Mouse (Mus musculus) liver, postnatal 0 days (tissue): Measurements from ENCODE around the gene Mgst3. TPM values are rescaled to one million over a fixed set of nuclear protein-coding genes. Genes with fewer than 3 reads are reported as not detected.

Experiments used
- ATAC-seq: fragments of 200-750 bp; cut with Nextera tagmentation; 2 replicates; pipeline ENCODE4 v1.8.0; 2017; ENCODE audit warnings: mild to moderate bottlenecking, moderate library complexity
- DNase-seq: peaks from one replicate; pipeline ENCODE4 v3.0.0-alpha.2; 2016
- H3K27ac ChIP-seq: fragments of 300-500 bp; sonication (generic); 2 replicates; pipeline ENCODE4 v1.5.1; 2014; ENCODE audit warnings: antibody characterized with exemption, moderate library complexity, mild to moderate bottlenecking, low read depth
- H3K27me3 ChIP-seq: fragments of 300-500 bp; sonication (generic); 2 replicates; pipeline ENCODE4 v1.6.1; 2014; ENCODE audit warnings: low read length, control low read depth, mixed read lengths; ENCODE audit not compliant: insufficient read depth
- H3K36me3 ChIP-seq: fragments of 300-500 bp; sonication (generic); replicated peaks from 2 replicates; pipeline ENCODE4 v1.6.1; 2014; ENCODE audit warnings: mild to moderate bottlenecking, control low read depth, low read length, moderate library complexity, mixed read lengths; ENCODE audit not compliant: insufficient read depth
- H3K4me1 ChIP-seq: fragments of 300-500 bp; sonication (generic); 2 replicates; pipeline ENCODE4 v1.6.1; 2014; ENCODE audit warnings: antibody characterized with exemption, mild to moderate bottlenecking, control low read depth; ENCODE audit not compliant: insufficient read depth
- H3K4me2 ChIP-seq: fragments of 300-500 bp; sonication (generic); 2 replicates; pipeline ENCODE4 v1.6.1; 2014; ENCODE audit warnings: low read depth, mild to moderate bottlenecking, low read length, moderate library complexity, mixed read lengths
- H3K4me3 ChIP-seq: fragments of 300-500 bp; sonication (generic); 2 replicates; pipeline ENCODE4 v1.5.1; 2014; ENCODE audit warnings: low read depth, low read length
- H3K9ac ChIP-seq: fragments of 300-500 bp; sonication (generic); replicated peaks from 2 replicates; pipeline ENCODE4 v1.6.1; 2014; ENCODE audit warnings: mild to moderate bottlenecking, moderate library complexity
- H3K9me3 ChIP-seq: fragments of 300-500 bp; sonication (generic); 2 replicates; pipeline ENCODE4 v1.6.1; 2016; ENCODE audit warnings: mild to moderate bottlenecking, control low read depth, low read length, mixed read lengths
- CTCF ChIP-seq: sonication (generic); IDR thresholded peaks from 2 replicates; pipeline ENCODE4 v1.5.1; 2016; ENCODE audit warnings: antibody characterized with exemption, low read depth
- EP300 ChIP-seq: IDR thresholded peaks from 2 replicates; pipeline ENCODE4 v1.6.1; 2016; ENCODE audit warnings: antibody characterized with exemption, low read depth, mild to moderate bottlenecking
- WGBS: fragments of 180-500 bp; shearing (Covaris S2); extraction: QIAGEN DNeasy Blood & Tissue Kit; methylation state at CpG from one replicate; pipeline ENCODE4 v1.1.7; 2014; ENCODE audit not compliant: insufficient replicate concordance; 5-methylcytosine and 5-hydroxymethylcytosine counted together
- polyA plus RNA-seq: library from polyadenylated mRNA; unstranded; fragments of >200 nt; fragmentation: Nextera tagmentation; extraction: Ambion mirVana; gene quantifications from 2 replicates; pipeline ENCODE4 v1.2.1, GENCODE M21; 2015

Mgst3 gene
- polyA plus RNA-seq, 1 experiment from 2014 or later: 163 TPM

- no peak for ATAC-seq
- WGBS: 61% methylated on average over 4 of the region's 4 CpGs
- H3K27ac ChIP-seq: no peak overlapping the region
- H3K4me3 ChIP-seq: no peak overlapping the region
- H3K4me2 ChIP-seq: no peak overlapping the region
- no peaks in the 10 kb centered on the region for H3K9me3 ChIP-seq
- TF ChIP-seq CTCF (no peak), EP300 (no peak)
- H3K27me3 ChIP-seq: 0 out of 2 replicates have a peak, but pooled peaks cover 14% of the 10 kb centered on the region
- no peak overlapping the region for H3K9ac ChIP-seq
- no peaks in the 10 kb centered on the region for H3K4me1 ChIP-seq
- DNase-seq: no peak
- H3K36me3 ChIP-seq: no peaks in the 10 kb centered on the region
Observed at GRCm38 (mm10) chr1:167409601-167410000, 16.0 kb upstream of the Mgst3 start.

GRCm38 (mm10) chr1:167405237-167405636 lies 11.6 kb upstream of the Mgst3 start:
- Histone ChIP-seq H3K36me3 (no peaks in the 10 kb centered on the region), H3K4me3 (no peak overlapping the region), H3K9ac (no peak overlapping the region), H3K9me3 (no peaks in the 10 kb centered on the region), H3K4me2 (no peak overlapping the region), H3K27me3 (0 out of 2 replicates have a peak, but pooled peaks cover 7% of the 10 kb centered on the region), H3K27ac (no peak overlapping the region), H3K4me1 (no peaks in the 10 kb centered on the region)
- DNase-seq (no peak), ATAC-seq (no peak)
- WGBS: 68% methylated on average over 4 of the region's 4 CpGs
- no peak for TF ChIP-seq EP300
- no peak for TF ChIP-seq CTCF

- no peaks in the 10 kb centered on the region for H3K36me3 ChIP-seq
- no peaks in the 10 kb centered on the region for H3K27me3 ChIP-seq
- H3K4me2 ChIP-seq: peak overlapping the region; percentile 88
- H3K4me1 ChIP-seq: peaks cover 33% of the 10 kb centered on the region
- H3K9me3 ChIP-seq: no peaks in the 10 kb centered on the region
- TF ChIP-seq CTCF: no peak; the same call in 1 of the 2 replicates
- TF ChIP-seq EP300: no peak
- DNase-seq: no peak
- H3K9ac ChIP-seq: peak overlapping the region; percentile 65
- ATAC-seq: peak; percentile 42
- under 1% methylated on average over 15 of the region's 15 CpGs for WGBS
- H3K27ac ChIP-seq: peak overlapping the region; percentile 63
- peak overlapping the region; percentile 67 for H3K4me3 ChIP-seq
Observed at GRCm38 (mm10) chr1:167393281-167393680, 360 bp downstream of the Mgst3 start.

GRCm38 (mm10) chr1:167392687-167393086 lies 954 bp downstream of the Mgst3 start:
- Histone ChIP-seq H3K4me1 (peaks cover 39% of the 10 kb centered on the region), H3K27ac (peak overlapping the region; percentile 63), H3K4me2 (peak overlapping the region; percentile 88), H3K9me3 (no peaks in the 10 kb centered on the region), H3K36me3 (no peaks in the 10 kb centered on the region), H3K4me3 (peak overlapping the region; percentile 67), H3K9ac (peak overlapping the region; percentile 65), H3K27me3 (no peaks in the 10 kb centered on the region)
- ATAC-seq (peak; percentile 26), DNase-seq (peak; percentile 46)
- no peak; the same call in 1 of the 2 replicates for TF ChIP-seq CTCF
- TF ChIP-seq EP300: no peak
- WGBS: 10% methylated on average over 8 of the region's 8 CpGs

- Histone ChIP-seq H3K9me3 (no peaks in the 10 kb centered on the region), H3K27me3 (no peaks in the 10 kb centered on the region), H3K4me2 (peak overlapping the region; percentile 88), H3K9ac (peak overlapping the region; percentile 65), H3K4me1 (peaks cover 41% of the 10 kb centered on the region), H3K27ac (peak overlapping the region; percentile 63), H3K4me3 (peak overlapping the region; percentile 67), H3K36me3 (no peaks in the 10 kb centered on the region)
- WGBS: 32% methylated on average over 2 of the region's 2 CpGs
- TF ChIP-seq EP300 (no peak), CTCF (no peak)
- no peak for DNase-seq
- no peak for ATAC-seq
Observed at GRCm38 (mm10) chr1:167392031-167392640, 1.5 kb downstream of the Mgst3 start.

GRCm38 (mm10) chr1:167391241-167391640 lies 2.4 kb downstream of the Mgst3 start:
- no peaks in the 10 kb centered on the region for H3K9me3 ChIP-seq
- ATAC-seq: no peak
- peak overlapping the region; percentile 26 for H3K4me3 ChIP-seq
- peak overlapping the region; percentile 44 for H3K9ac ChIP-seq
- TF ChIP-seq EP300 (no peak), CTCF (no peak)
- peaks cover 48% of the 10 kb centered on the region for H3K4me1 ChIP-seq
- DNase-seq: no peak
- no peaks in the 10 kb centered on the region for H3K36me3 ChIP-seq
- WGBS: 67% methylated on average over 6 of the region's 6 CpGs
- H3K27ac ChIP-seq: peak overlapping the region; percentile 66
- peak overlapping the region; percentile 88 for H3K4me2 ChIP-seq
- H3K27me3 ChIP-seq: no peaks in the 10 kb centered on the region
